Mouse (Mus musculus) liver, adult (tissue): ENCODE measurements around the gene Atp8a1.
A peak's percentile ranks its signal among the peaks of the same experiment; 100 is the strongest.

Experiments used
- GATA4 ChIP-seq: IDR thresholded peaks from 2 replicates; pipeline ENCODE4 v1.6.1; 2014; ENCODE audit warnings: mild to moderate bottlenecking, low read length; ENCODE audit not compliant: insufficient replicate concordance

The Atp8a1 gene

DNA sequence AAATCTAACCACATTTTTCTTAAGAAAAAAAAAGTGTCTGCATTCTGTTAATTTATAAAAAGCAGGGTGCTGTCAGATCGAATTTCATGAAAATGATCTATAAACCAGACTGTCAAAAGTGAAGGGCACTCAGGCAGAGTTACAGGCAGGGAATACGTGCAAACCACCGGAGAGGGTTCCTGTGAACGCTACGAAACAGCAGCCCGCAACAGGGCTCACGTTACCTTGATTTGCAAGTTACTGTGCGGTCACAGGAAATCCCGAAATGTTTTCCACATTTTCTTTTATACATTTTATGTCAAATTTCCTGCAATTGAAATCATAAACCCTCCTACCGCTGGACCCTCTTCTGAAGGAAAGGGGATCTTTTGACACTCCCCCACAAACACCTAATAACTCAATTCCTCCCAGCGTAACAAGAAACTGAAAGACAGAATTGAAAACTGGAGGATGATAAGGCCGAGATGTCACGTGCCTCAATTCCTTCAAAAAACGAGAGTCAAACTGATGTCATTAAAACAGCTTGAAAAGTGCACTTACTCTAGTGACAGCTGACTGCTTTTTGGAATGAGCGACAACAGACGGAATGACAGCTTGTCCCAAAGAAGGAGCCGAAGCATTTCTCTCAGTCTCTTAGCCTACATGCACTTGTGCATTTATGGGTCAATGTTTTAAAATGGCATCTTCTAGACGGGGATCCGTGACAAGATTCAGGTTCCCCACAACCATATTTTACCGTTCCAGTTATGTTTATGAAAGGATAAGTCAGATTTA lies 200.3 kb downstream of the Atp8a1 start:
- TF ChIP-seq GATA4: no peak

DNA sequence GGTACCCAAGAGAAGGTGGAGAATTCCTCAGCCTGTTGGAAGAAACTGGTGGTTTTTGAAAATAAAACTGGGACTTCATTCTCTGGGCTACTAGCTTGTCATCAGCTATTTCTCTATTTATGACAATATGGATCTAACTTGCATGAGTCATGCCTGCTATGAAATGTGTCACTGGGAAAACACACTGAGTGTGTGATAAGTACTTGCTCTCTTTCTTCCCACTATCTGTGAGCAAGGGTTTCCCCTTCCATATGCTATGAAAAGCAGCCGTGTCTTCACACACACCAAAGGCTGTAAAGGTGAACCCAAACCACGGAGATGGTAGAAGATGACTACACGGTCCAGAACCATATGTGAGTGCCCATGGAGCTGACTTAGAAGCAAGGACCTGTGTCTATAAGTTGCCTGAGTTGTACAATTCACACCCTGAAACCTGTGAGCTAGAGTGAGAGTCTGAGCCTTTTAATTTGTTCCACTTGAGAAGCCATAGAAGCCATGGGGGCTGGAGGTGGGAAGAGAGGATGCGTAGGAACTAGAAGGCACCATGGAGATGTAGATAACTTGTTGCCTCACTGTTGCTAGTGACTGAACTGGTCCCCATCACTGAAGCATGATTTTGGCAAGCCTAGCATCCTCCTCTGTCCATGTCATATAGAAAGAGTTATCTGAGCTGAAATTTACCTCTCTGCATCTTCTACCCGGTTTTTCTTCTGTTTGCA lies 203.5 kb downstream of the Atp8a1 start:
- TF ChIP-seq GATA4: no peak

DNA sequence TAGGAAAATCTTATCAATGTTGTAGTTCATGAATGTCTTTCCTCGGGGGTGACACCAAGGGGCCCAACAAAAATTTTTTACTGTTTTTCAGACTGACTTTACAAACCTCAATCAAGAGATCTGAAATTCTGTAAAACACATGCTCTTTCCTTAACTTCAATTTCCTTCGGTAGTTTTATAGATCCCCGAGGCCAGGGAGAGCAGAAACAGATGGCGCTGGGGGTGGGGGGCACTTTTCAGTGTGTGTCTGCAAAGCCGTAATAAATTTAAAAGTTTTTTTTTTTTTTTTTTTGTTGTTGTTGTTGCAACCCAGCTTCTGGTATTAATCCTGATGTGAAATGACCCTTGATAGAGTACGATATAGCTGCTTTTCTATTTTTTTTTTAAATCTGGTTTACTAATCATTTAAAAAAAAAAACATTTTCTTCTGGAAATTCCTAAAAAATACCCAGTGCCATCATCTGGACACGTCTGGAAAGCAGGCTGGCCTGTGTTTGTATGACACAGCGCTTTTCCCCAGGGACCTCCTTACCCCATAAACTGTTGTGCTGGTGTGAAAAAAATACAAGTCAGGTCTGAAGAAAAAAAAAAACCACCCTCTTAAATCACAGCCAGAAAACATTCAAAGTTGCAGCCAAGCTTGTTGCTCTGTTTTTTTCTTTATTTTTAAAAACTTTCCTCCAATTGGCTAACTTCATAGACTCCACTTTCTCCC lies 205.7 kb downstream of the Atp8a1 start:
- TF ChIP-seq GATA4: no peak

DNA sequence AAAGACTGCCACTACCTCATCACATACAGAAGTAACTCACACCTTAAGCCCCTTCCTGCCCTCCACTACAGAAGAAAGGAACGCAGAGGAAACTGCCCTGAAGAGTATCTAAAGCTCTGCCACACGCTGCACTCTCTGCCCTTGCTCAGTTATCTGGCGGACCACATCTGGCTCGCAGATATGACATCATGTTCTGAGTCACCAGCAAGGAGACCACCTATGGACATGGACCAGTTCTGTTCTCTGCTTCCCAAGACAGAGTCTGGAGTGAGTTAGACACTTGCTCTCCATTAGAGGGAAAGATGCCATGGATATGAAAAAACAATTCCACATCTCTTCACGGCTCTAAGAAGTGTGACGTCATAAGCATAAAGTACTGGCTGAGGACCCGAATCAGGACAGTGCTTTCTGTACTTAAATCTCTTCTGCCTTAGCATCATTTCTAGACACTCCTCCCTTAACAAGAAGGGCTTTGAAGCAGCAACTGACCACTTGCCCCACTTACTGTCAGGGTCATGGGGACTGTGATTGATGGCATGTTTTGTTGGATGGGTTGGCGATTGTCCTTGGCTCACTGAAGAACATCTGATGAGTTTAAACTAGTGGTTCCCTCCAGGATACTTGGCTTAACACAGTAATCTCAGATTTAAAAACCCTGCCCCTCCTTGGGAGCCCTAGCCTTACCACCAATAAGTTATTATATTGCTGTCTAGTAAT lies 206.5 kb downstream of the Atp8a1 start:
- TF ChIP-seq GATA4: no peak

DNA sequence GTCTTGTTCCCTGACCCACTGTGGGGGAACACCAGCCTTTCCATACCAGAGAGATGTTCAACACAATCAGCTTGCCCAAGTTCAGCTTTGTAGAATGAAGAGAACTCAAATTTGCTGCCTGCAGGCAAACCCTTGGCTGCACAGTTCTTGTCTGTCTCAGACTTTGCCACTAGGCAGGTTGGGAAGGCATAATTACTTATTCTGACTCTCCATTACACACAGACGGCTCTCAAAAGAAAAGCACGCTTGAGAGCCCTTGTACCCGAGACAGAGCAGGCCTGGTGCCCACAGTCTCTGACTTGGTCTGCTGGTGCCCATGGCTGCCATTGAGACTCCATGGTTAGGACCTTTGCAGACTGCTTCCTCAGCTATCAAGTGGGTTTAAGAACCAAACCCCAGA lies 212.9 kb downstream of the Atp8a1 start:
- no peak for TF ChIP-seq GATA4

DNA sequence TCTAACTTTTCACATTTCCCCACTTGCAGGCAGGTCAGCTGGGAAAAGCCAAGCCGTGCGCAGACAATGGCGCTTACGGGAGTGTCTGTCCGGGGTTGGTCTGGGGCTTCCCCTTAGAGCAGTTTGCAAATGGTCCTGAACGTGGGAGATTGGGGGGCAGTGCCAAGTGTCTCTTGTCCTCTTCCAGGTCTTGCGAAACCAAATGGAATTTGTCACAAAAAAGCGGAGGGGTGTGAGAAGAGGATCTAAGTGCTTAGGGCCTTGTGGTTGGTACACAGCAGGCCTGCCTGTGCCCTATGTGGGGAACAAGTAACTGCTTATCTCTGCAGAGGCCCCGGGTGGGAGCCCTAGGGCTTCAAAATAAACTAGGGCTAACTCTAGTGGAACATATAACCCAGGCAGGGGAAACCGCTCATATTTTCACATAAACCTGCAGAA lies 213.4 kb downstream of the Atp8a1 start:
- TF ChIP-seq GATA4: no peak

DNA sequence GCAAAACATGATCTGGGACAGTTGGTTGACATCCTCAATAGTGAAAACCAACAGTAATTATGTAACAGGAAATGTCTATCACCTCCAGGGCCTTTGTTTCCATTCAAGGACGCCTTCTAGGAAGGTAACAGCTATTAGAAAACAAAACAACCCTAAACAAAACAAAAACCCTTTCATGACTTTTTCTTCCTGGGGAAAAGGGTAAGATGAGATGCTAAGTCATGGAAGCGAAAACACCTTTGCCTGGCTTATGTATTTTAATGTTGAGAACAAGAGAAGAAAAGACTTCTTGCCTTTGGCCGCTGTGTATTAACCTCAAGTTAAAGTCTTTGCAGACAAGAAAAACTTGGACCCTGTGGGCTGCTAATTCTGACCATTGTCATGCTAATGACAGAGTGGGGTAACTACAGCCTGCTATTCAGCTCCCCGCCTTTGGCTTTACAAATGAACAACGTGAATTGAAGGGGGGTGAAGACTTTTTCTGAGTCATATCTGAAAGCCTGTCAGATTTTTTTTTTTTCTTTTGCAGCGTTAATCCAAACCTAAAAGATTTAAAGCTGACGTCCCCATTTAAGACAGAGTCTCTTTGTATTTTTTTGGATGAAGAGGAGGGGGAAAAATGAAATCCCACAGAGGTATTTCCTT lies 214.0 kb downstream of the Atp8a1 start:
- TF ChIP-seq GATA4: no peak

DNA sequence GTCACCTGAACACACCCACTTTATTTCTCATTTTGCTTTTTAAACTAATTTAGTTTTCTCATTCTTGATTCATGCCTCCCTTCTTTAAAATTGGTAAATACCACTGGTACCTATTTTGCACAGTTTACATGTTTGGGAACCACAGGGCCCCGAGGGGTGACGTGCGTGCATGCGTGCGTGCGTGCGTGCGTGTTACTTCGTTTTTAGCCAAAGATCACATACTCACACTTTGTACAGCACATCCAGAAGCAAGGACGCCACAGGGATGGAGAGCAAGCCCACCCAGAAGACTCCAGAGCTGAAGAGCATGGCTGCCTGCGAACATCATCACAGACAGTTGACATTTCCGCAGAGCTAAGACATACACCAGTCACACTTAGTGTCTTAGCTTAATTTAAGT lies 216.0 kb downstream of the Atp8a1 start:
- no peak for TF ChIP-seq GATA4

DNA sequence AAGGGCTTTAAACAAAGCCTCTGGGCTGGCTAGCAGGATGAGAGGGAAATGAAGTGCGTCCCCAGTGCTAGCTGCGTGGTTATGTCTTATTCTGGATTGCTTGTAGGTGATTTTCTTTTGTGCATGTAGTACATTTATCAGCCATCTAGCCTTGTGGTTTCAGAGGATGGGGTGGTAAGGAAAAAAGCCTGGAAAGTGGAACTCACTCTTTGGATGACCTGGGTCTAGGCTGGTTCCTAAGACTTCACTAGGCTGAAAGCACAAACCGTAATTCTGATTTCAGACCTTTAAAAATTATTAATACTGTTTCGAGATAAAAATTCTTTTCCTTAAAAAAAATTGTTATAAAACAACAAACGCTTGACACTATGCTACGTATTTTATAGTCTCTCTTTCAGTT lies 217.4 kb downstream of the Atp8a1 start:
- no peak for TF ChIP-seq GATA4

DNA sequence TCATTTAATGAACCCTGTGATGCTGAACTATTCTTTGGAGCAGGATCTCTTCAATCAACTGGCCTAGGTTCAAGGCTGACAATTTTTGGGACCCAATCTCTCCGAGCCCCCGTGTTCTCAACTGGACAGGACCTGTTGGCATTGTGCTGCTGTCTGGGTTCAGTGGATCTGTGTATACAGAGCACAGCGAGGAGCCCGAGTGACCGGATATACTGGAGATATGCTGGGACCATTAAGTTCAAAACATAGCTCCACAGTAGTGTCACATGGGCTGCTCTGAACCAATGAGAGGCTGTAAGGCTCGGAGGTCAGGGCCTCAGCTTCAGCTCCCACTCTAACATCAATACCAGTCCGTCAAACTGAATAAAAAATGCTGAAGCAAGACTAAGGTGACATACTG lies 217.8 kb downstream of the Atp8a1 start:
- TF ChIP-seq GATA4: peak; percentile 51; the same call in 1 of the 2 replicates

DNA sequence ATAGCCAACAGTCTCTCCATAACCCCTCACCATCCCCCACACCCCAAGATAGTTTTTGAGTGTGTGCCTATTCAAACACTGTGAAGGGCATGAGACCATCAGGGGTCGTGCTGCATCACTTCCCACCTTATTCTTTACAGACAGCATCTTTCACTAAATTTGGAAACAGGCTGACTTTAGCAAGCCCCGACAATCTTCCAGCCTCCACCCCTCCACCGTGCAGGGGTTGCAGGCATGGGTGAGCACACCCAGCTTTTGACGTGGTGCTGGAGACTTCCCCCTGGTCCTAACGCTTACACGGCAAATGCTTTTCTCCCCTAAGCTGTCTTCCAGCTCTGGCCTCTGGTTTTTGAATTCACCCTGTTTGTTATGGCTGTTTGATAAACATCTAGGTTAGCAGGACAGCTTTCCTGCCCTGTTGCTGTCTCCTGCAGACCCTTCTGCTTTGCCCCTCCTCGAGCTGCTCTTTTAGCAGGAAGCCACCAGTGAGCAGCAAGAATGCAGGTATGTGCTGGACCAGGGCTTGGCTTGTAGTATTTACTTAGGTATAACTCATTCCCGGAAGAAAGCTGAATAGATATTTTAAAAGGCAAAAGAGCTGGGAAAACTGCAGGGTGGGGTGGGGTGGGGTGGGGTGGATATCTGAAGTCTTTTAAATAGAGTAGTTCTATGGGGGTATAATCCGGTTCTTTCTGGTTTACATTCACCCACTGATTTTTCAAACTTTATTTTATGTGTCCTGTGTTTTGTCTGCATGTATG lies 218.9 kb downstream of the Atp8a1 start:
- no peak for TF ChIP-seq GATA4

DNA sequence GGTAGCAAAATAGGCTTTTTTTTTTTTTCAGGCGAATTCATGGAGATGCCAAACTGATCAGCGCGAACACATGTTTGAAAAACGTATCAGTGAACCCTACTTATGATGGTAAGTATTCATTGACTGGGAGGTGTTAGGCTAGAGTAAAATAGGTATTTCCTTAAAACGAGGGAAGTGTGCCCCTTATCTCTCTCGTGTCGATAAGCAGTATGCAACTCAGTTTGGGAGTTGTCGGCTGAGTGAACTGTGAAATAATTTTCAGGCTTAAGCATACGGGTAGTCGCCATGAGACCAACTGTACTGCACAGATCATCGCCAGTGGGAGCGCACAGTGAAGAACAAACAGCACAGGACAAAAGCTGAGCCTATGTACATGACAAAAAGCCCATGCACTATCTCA lies 226.0 kb downstream of the Atp8a1 start:
- no peak for TF ChIP-seq GATA4

DNA sequence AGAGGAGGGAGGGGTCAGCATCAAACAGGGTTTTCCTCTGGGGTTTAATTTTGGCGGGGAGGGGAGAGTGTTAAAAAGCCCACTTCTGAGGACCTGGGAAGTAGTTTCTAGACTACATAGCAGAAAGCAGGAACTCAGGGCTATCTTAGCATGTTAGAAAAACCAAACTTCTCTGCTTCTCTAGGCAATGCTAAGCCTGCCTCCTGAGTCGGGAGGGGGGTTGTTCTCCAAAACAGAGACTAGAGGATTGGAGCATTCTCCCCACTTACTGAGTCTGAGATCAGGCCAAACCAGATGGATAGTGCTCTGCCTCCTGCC lies 237.8 kb downstream of the Atp8a1 start:
- no peak for TF ChIP-seq GATA4
